In the genomic region with DNA sequence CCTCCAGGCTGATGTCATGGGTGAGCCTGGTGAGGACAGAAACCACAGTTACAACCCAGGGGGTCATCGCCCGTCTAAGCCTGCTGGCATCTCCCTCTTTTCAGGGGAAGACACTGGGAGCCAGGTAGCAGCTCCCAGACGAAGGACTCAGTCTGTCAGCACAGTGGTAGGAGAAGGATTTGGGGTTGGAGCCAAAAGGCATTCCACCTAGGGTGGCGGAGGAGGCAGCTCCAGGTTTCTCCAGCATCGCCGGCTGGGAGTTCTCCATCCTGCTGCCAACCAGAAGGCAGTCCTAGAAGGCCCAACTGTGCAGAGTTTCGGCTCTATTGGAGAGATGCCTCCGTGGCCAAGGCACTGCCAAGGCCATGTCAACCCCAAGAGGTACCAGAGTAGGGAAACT, we compare ENCODE assay signal across 8 mouse cellular contexts. TPM values are rescaled to one million over a fixed set of nuclear protein-coding genes. Genes with fewer than 3 reads are reported as not detected.
DNase-seq lines count a peak whose midpoint lies in the region; ATAC-seq lines count a peak whose summit lies in the region.

No protein-coding gene starts in this region.

- H3K27me3 ChIP-seq in kidney, embryonic 14.5 days (ENCODE audit: control insufficient read depth, insufficient read depth, low read length), result no peaks in the 10 kb centered on the region
- no peaks in the 10 kb centered on the region for H3K27me3 ChIP-seq in embryonic facial prominence, embryonic 14.5 days (replicated peaks; ENCODE audit: control insufficient read depth, insufficient read depth, low read length)
- no peaks in the 10 kb centered on the region for H3K27me3 ChIP-seq in midbrain, embryonic 15.5 days (replicated peaks)

- WGBS in kidney, embryonic 14.5 days, result 82% methylated on average over 8 of the region's 8 CpGs
- 85% methylated on average over 8 of the region's 8 CpGs for WGBS in embryonic facial prominence, embryonic 14.5 days
- WGBS in midbrain, embryonic 15.5 days, result 86% methylated on average over 8 of the region's 8 CpGs

- H3K4me1 ChIP-seq in kidney, embryonic 14.5 days (ENCODE audit: control insufficient read depth, insufficient read depth, low read length), result peaks cover 41% of the 10 kb centered on the region
- H3K4me1 ChIP-seq in embryonic facial prominence, embryonic 14.5 days (ENCODE audit: control insufficient read depth, insufficient read depth, low read length), result peaks cover 20% of the 10 kb centered on the region; the same call in 1 of the 2 replicates
- peaks cover 60% of the 10 kb centered on the region for H3K4me1 ChIP-seq in midbrain, embryonic 15.5 days

- H3K9ac ChIP-seq in kidney, embryonic 14.5 days (ENCODE audit: low read depth, low read length), result peak overlapping the region; percentile 50; the same call in 1 of the 2 replicates
- H3K9ac ChIP-seq in embryonic facial prominence, embryonic 14.5 days (ENCODE audit: low read depth, low read length), result no peak overlapping the region
- no peak overlapping the region for H3K9ac ChIP-seq in midbrain, embryonic 15.5 days

- no peak for ATAC-seq in kidney, embryonic 14.5 days (ENCODE audit: low FRiP score, low TSS enrichment)
- ATAC-seq in embryonic facial prominence, embryonic 14.5 days (ENCODE audit: low read depth), result no peak
- ATAC-seq in midbrain, embryonic 15.5 days (replicated peaks), result no peak

- H3K9me3 ChIP-seq in kidney, embryonic 14.5 days (ENCODE audit: control insufficient read depth, low read length), result no peaks in the 10 kb centered on the region
- H3K9me3 ChIP-seq in embryonic facial prominence, embryonic 14.5 days (ENCODE audit: control insufficient read depth, low read length), result no peaks in the 10 kb centered on the region
- H3K9me3 ChIP-seq in midbrain, embryonic 15.5 days, result no peaks in the 10 kb centered on the region

- H3K36me3 ChIP-seq in kidney, embryonic 14.5 days (ENCODE audit: control insufficient read depth, insufficient read depth, low read length), result peaks cover 13% of the 10 kb centered on the region
- H3K36me3 ChIP-seq in embryonic facial prominence, embryonic 14.5 days (ENCODE audit: control insufficient read depth, insufficient read depth, low read length), result peaks cover 13% of the 10 kb centered on the region; the same call in 1 of the 2 replicates
- peaks cover 9% of the 10 kb centered on the region for H3K36me3 ChIP-seq in midbrain, embryonic 15.5 days (replicated peaks)

- peak overlapping the region; percentile 37; the same call in 1 of the 2 replicates for H3K4me3 ChIP-seq in kidney, embryonic 14.5 days (ENCODE audit: low read length)
- H3K4me3 ChIP-seq in embryonic facial prominence, embryonic 14.5 days (ENCODE audit: low read depth, low read length), result no peak overlapping the region
- H3K4me3 ChIP-seq in midbrain, embryonic 15.5 days, result no peak overlapping the region

- peak overlapping the region; percentile 45 for H3K4me2 ChIP-seq in kidney, embryonic 14.5 days (replicated peaks; ENCODE audit: low read depth, low read length)
- peak overlapping the region; percentile 56 for H3K4me2 ChIP-seq in embryonic facial prominence, embryonic 14.5 days (ENCODE audit: low read depth, low read length)
- peak overlapping the region; percentile 57; the same call in 1 of the 2 replicates for H3K4me2 ChIP-seq in midbrain, embryonic 15.5 days

- DNase-seq in kidney, adult 18-20 months, result no peak
- DNase-seq in cerebellum, adult 9-11 months, result peak; percentile 85
- DNase-seq in embryonic facial prominence, embryonic 14.5 days (ENCODE audit: low spot score), result no peak
- DNase-seq in ovary, adult 18-20 months (ENCODE audit: low spot score), result no peak
- no peak for DNase-seq in embryo, embryonic 10.5 days (ENCODE audit: low spot score)
- no peak for DNase-seq in adrenal gland, postnatal 14 days

- no peak overlapping the region for H3K27ac ChIP-seq in kidney, embryonic 14.5 days (ENCODE audit: low read depth, low read length)
- H3K27ac ChIP-seq in embryonic facial prominence, embryonic 14.5 days (replicated peaks; ENCODE audit: low read depth, low read length), result no peak overlapping the region
- no peak overlapping the region for H3K27ac ChIP-seq in midbrain, embryonic 15.5 days

RNA-seq across cellular contexts. Expression of gene 1700029I15Rik, which starts 8.8 kb away (rescaled TPM):
- polyA plus RNA-seq in kidney, embryonic 14.5 days (2014; fragmentation: Nextera tagmentation; extraction: Ambion mirVana), result 2.1 and 2.5 TPM in 2 replicates
- 2.7 and 3.0 TPM in 2 replicates for polyA plus RNA-seq in embryonic facial prominence, embryonic 14.5 days (2014; fragmentation: Nextera tagmentation; extraction: Ambion mirVana)
- 7.6 and 8.4 TPM in 2 replicates for polyA plus RNA-seq in midbrain, embryonic 15.5 days (2015; fragmentation: Nextera tagmentation; extraction: Ambion mirVana)
- total RNA-seq in adrenal gland, postnatal 14 days (2021), result 9.6 and 9.7 TPM in 2 replicates

RNA-seq across cellular contexts. Expression of gene Mapk8ip1, which starts 9.9 kb away (rescaled TPM):
- polyA plus RNA-seq in kidney, embryonic 14.5 days (2014; fragmentation: Nextera tagmentation; extraction: Ambion mirVana), result 15.6 and 20.8 TPM in 2 replicates
- polyA plus RNA-seq in embryonic facial prominence, embryonic 14.5 days (2014; fragmentation: Nextera tagmentation; extraction: Ambion mirVana), result 17.6 and 18.1 TPM in 2 replicates
- polyA plus RNA-seq in midbrain, embryonic 15.5 days (2015; fragmentation: Nextera tagmentation; extraction: Ambion mirVana), result 155 and 165 TPM in 2 replicates
- total RNA-seq in adrenal gland, postnatal 14 days (2021), result 21.2 and 22.8 TPM in 2 replicates

RNA-seq across cellular contexts. Expression of gene Large2, which starts 16.4 kb away (rescaled TPM):
- polyA plus RNA-seq in kidney, embryonic 14.5 days (2014; fragmentation: Nextera tagmentation; extraction: Ambion mirVana), result 24.0 and 33.3 TPM in 2 replicates
- polyA plus RNA-seq in embryonic facial prominence, embryonic 14.5 days (2014; fragmentation: Nextera tagmentation; extraction: Ambion mirVana), result 10.7 and 11.1 TPM in 2 replicates
- polyA plus RNA-seq in midbrain, embryonic 15.5 days (2015; fragmentation: Nextera tagmentation; extraction: Ambion mirVana), result 1.5 and 1.9 TPM in 2 replicates
- total RNA-seq in adrenal gland, postnatal 14 days (2021), result 1.6 and 2.7 TPM in 2 replicates

RNA-seq across cellular contexts. Expression of gene Pex16, which starts 16.6 kb away (rescaled TPM):
- polyA plus RNA-seq in kidney, embryonic 14.5 days (2014; fragmentation: Nextera tagmentation; extraction: Ambion mirVana), result 21.3 and 22.7 TPM in 2 replicates
- polyA plus RNA-seq in embryonic facial prominence, embryonic 14.5 days (2014; fragmentation: Nextera tagmentation; extraction: Ambion mirVana), result 19.6 and 22.7 TPM in 2 replicates
- 41.3 and 47.5 TPM in 2 replicates for polyA plus RNA-seq in midbrain, embryonic 15.5 days (2015; fragmentation: Nextera tagmentation; extraction: Ambion mirVana)
- total RNA-seq in adrenal gland, postnatal 14 days (2021), result 117 and 129 TPM in 2 replicates

RNA-seq across cellular contexts. Expression of gene Cry2, which starts 42.7 kb away (rescaled TPM):
- 13.8 and 21.3 TPM in 2 replicates for polyA plus RNA-seq in kidney, embryonic 14.5 days (2014; fragmentation: Nextera tagmentation; extraction: Ambion mirVana)
- polyA plus RNA-seq in embryonic facial prominence, embryonic 14.5 days (2014; fragmentation: Nextera tagmentation; extraction: Ambion mirVana), result 26.6 and 27.1 TPM in 2 replicates
- 47.5 and 49.0 TPM in 2 replicates for polyA plus RNA-seq in midbrain, embryonic 15.5 days (2015; fragmentation: Nextera tagmentation; extraction: Ambion mirVana)
- total RNA-seq in adrenal gland, postnatal 14 days (2021), result 31.8 and 37.3 TPM in 2 replicates
